Mouse (Mus musculus) liver, postnatal 0 days (tissue): ENCODE measurements around the gene Golph3. TPM values are rescaled to one million over a fixed set of nuclear protein-coding genes. Genes with fewer than 3 reads are reported as not detected.
A peak's percentile ranks its signal among the peaks of the same experiment; 100 is the strongest.

Experiments
- ATAC-seq: fragments of 200-750 bp; cut with Nextera tagmentation; 2 replicates; pipeline ENCODE4 v1.8.0; 2017; ENCODE audit warnings: mild to moderate bottlenecking, moderate library complexity
- DNase-seq: peaks from one replicate; pipeline ENCODE4 v3.0.0-alpha.2; 2016
- H3K27ac ChIP-seq: fragments of 300-500 bp; sonication (generic); 2 replicates; pipeline ENCODE4 v1.5.1; 2014; ENCODE audit warnings: antibody characterized with exemption, moderate library complexity, mild to moderate bottlenecking, low read depth
- H3K27me3 ChIP-seq: fragments of 300-500 bp; sonication (generic); 2 replicates; pipeline ENCODE4 v1.6.1; 2014; ENCODE audit warnings: low read length, control low read depth, mixed read lengths; ENCODE audit not compliant: insufficient read depth
- H3K36me3 ChIP-seq: fragments of 300-500 bp; sonication (generic); replicated peaks from 2 replicates; pipeline ENCODE4 v1.6.1; 2014; ENCODE audit warnings: mild to moderate bottlenecking, control low read depth, low read length, moderate library complexity, mixed read lengths; ENCODE audit not compliant: insufficient read depth
- H3K4me1 ChIP-seq: fragments of 300-500 bp; sonication (generic); 2 replicates; pipeline ENCODE4 v1.6.1; 2014; ENCODE audit warnings: antibody characterized with exemption, mild to moderate bottlenecking, control low read depth; ENCODE audit not compliant: insufficient read depth
- H3K4me2 ChIP-seq: fragments of 300-500 bp; sonication (generic); 2 replicates; pipeline ENCODE4 v1.6.1; 2014; ENCODE audit warnings: low read depth, mild to moderate bottlenecking, low read length, moderate library complexity, mixed read lengths
- H3K4me3 ChIP-seq: fragments of 300-500 bp; sonication (generic); 2 replicates; pipeline ENCODE4 v1.5.1; 2014; ENCODE audit warnings: low read depth, low read length
- H3K9ac ChIP-seq: fragments of 300-500 bp; sonication (generic); replicated peaks from 2 replicates; pipeline ENCODE4 v1.6.1; 2014; ENCODE audit warnings: mild to moderate bottlenecking, moderate library complexity
- H3K9me3 ChIP-seq: fragments of 300-500 bp; sonication (generic); 2 replicates; pipeline ENCODE4 v1.6.1; 2016; ENCODE audit warnings: mild to moderate bottlenecking, control low read depth, low read length, mixed read lengths
- CTCF ChIP-seq: sonication (generic); IDR thresholded peaks from 2 replicates; pipeline ENCODE4 v1.5.1; 2016; ENCODE audit warnings: antibody characterized with exemption, low read depth
- EP300 ChIP-seq: IDR thresholded peaks from 2 replicates; pipeline ENCODE4 v1.6.1; 2016; ENCODE audit warnings: antibody characterized with exemption, low read depth, mild to moderate bottlenecking
- WGBS: fragments of 180-500 bp; shearing (Covaris S2); extraction: QIAGEN DNeasy Blood & Tissue Kit; methylation state at CpG from one replicate; pipeline ENCODE4 v1.1.7; 2014; ENCODE audit not compliant: insufficient replicate concordance; 5-methylcytosine and 5-hydroxymethylcytosine counted together
- polyA plus RNA-seq: library from polyadenylated mRNA; unstranded; fragments of >200 nt; fragmentation: Nextera tagmentation; extraction: Ambion mirVana; gene quantifications from 2 replicates; pipeline ENCODE4 v1.2.1, GENCODE M21; 2015

Gene Golph3
- polyA plus RNA-seq, 1 experiment from 2014 or later: 35.8 TPM

- H3K36me3 ChIP-seq: no peaks in the 10 kb centered on the region
- no peaks in the 10 kb centered on the region for H3K9me3 ChIP-seq
- DNase-seq (peak; percentile 92), ATAC-seq (peak; percentile 84)
- H3K4me3 ChIP-seq: peak overlapping the region; percentile 46
- TF ChIP-seq CTCF: peak; percentile 88
- no peak for TF ChIP-seq EP300
- H3K4me2 ChIP-seq: peak overlapping the region; percentile 83
- no peaks in the 10 kb centered on the region for H3K27me3 ChIP-seq
- peak overlapping the region; percentile 46 for H3K27ac ChIP-seq
- 4% methylated on average over 19 of the region's 19 CpGs for WGBS
- peak overlapping the region; percentile 46 for H3K9ac ChIP-seq
- H3K4me1 ChIP-seq: peaks cover 14% of the 10 kb centered on the region
These were observed 54.5 kb downstream of the Golph3 start for GRCm38 (mm10) chr15:12375641-12376311.

- ATAC-seq (no peak), DNase-seq (no peak)
- no peaks in the 10 kb centered on the region for H3K36me3 ChIP-seq
- H3K27ac ChIP-seq: peak overlapping the region; percentile 46
- H3K9ac ChIP-seq: peak overlapping the region; percentile 46; the same call in 1 of the 2 replicates
- H3K4me3 ChIP-seq: peak overlapping the region; percentile 46; the same call in 1 of the 2 replicates
- H3K4me1 ChIP-seq: peaks cover 14% of the 10 kb centered on the region
- no peaks in the 10 kb centered on the region for H3K27me3 ChIP-seq
- 21% methylated on average over 13 of the region's 13 CpGs for WGBS
- peak overlapping the region; percentile 83 for H3K4me2 ChIP-seq
- no peaks in the 10 kb centered on the region for H3K9me3 ChIP-seq
- TF ChIP-seq CTCF (no peak), EP300 (no peak)
These were observed 55.3 kb downstream of the Golph3 start for GRCm38 (mm10) chr15:12376491-12377069.

GRCm38 (mm10) chr15:12377800-12378199, 56.5 kb downstream of the Golph3 start:
- TF ChIP-seq EP300 (no peak), CTCF (no peak)
- WGBS: 75% methylated on average over 10 of the region's 10 CpGs
- H3K27me3 ChIP-seq: no peaks in the 10 kb centered on the region

GRCm38 (mm10) chr15:12380057-12380456, 58.8 kb downstream of the Golph3 start:
- no peak overlapping the region for H3K9ac ChIP-seq
- WGBS: 86% methylated on average over 3 of the region's 3 CpGs
- H3K36me3 ChIP-seq: no peaks in the 10 kb centered on the region
- DNase-seq: no peak
- no peak overlapping the region for H3K27ac ChIP-seq
- H3K27me3 ChIP-seq: no peaks in the 10 kb centered on the region
- H3K4me1 ChIP-seq: peaks cover 14% of the 10 kb centered on the region
- H3K4me3 ChIP-seq: no peak overlapping the region
- no peak overlapping the region for H3K4me2 ChIP-seq
- no peak for ATAC-seq
- no peak for TF ChIP-seq EP300
- TF ChIP-seq CTCF: no peak
- no peaks in the 10 kb centered on the region for H3K9me3 ChIP-seq

More at GRCm38 (mm10) chr15:12377800-12378199, 56.5 kb downstream of the Golph3 start:
- H3K4me2 ChIP-seq: no peak overlapping the region
- H3K4me3 ChIP-seq: no peak overlapping the region
- H3K9me3 ChIP-seq: no peaks in the 10 kb centered on the region
- H3K4me1 ChIP-seq: peaks cover 14% of the 10 kb centered on the region
- H3K36me3 ChIP-seq: no peaks in the 10 kb centered on the region
- no peak overlapping the region for H3K9ac ChIP-seq
- no peak overlapping the region for H3K27ac ChIP-seq
- ATAC-seq: 0 out of 2 replicates have a peak, but pooled peaks have one; percentile 12
- no peak for DNase-seq

- no peak overlapping the region for H3K4me2 ChIP-seq
- H3K4me1 ChIP-seq: peaks cover 9% of the 10 kb centered on the region
- no peaks in the 10 kb centered on the region for H3K9me3 ChIP-seq
- 46% methylated on average over 5 of the region's 5 CpGs for WGBS
- ATAC-seq: peak; percentile 40; the same call in 1 of the 2 replicates
- no peak for TF ChIP-seq EP300
- TF ChIP-seq CTCF: peak; percentile 75
- no peaks in the 10 kb centered on the region for H3K27me3 ChIP-seq
- H3K27ac ChIP-seq: no peak overlapping the region
- no peaks in the 10 kb centered on the region for H3K36me3 ChIP-seq
- H3K9ac ChIP-seq: no peak overlapping the region
- peak; percentile 80 for DNase-seq
- H3K4me3 ChIP-seq: no peak overlapping the region
These were observed 59.3 kb downstream of the Golph3 start for GRCm38 (mm10) chr15:12380548-12380947.

- H3K27me3 ChIP-seq: no peaks in the 10 kb centered on the region
- H3K4me2 ChIP-seq: no peak overlapping the region
- H3K9me3 ChIP-seq: no peaks in the 10 kb centered on the region
- TF ChIP-seq CTCF (no peak), EP300 (no peak)
- H3K4me1 ChIP-seq: no peaks in the 10 kb centered on the region
- no peak overlapping the region for H3K4me3 ChIP-seq
- H3K27ac ChIP-seq: no peak overlapping the region
- no peak overlapping the region for H3K9ac ChIP-seq
- ATAC-seq (no peak), DNase-seq (no peak)
- H3K36me3 ChIP-seq: no peaks in the 10 kb centered on the region
- 79% methylated on average over 13 of the region's 13 CpGs for WGBS
These were observed 63.4 kb downstream of the Golph3 start for GRCm38 (mm10) chr15:12384679-12385078.
